Mouse (Mus musculus): ENCODE measurements at regions not wholly inside any gene's neighbourhood (a gene's known extent, or its start where the extent isn't known, plus 50 kb on each side); places are given as distances from the start of the nearest gene placed in this dataset.
"Not testable (repeated sequence)": the region's sequence is repeated elsewhere in the genome, so short reads cannot be mapped to it uniquely, and the experiment has no call there.

DNA sequence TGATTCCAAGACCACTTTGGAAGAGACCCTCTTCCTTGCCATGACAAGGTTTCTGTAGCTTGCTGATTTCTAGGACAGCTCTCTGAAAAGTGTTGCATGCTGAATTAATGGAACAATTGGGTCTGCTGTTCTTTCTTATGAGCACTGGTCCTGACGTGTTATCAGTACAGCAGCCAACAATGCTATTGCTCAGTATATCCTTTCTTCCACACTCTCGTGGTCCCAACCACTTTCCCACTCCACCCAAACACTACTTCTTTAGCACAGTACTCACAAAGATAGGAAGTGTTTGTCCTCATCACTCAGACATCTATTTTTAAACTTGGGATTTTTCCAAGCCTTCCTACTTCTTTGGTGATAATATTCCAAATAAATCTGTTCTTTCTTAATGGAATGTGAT is 233.2 kb upstream of the Klf6 start:
- no peak for DNase-seq

DNA sequence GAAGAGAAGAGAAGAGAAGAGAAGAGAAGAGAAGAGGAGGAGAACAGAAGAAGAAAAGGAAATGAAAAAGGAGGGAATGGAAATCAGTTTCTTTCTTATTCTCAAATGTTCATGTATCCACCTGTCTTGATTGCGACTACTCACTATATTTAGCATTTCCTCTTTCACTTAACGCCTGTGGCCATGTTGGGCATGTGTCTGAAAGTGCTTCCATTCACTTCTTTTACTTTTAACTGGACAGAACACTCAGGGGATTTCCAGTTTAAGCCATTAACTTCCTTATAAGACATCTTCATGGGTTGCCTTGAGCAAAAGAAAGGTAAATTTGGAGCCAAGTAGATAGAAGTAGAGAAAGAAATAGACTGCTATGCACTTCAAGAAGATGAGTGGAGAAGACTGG is 226.3 kb upstream of the Klf6 start:
- DNase-seq: no peak

DNA sequence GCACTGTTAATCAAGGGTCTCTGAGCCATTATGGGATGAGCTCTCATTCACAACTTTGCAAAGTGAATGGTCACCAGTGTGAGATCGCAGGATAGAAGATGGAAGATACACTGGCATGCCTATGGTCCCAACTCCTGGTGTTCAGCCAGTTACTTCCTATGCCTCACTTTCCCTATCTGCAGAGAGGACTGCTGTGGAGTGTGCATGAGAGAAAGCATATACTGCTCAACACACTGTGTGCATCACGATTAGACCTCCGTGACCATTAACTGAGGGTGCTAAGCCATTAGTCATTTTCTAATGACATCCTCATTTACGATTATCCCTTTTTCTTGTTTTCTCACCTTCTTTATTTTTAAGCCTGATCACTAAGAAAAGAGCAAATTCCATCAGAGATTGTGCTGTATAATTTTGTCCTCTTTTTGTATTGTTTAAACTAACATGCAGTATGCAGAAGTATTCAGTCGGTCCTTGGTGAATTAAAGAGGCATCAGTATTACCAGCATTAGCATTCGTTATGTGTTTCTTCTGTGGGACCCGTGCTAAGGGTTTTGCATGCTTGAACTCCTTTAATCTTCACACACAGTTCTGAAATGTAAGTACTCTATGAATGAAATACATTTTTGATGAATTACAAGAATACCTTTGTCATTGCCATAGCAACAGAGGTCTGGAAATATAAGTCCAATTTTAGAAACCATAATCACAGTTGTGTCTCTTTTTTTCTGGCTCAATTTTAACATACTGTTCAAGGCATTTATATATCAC is 219.4 kb upstream of the Klf6 start:
- DNase-seq: no peak

DNA sequence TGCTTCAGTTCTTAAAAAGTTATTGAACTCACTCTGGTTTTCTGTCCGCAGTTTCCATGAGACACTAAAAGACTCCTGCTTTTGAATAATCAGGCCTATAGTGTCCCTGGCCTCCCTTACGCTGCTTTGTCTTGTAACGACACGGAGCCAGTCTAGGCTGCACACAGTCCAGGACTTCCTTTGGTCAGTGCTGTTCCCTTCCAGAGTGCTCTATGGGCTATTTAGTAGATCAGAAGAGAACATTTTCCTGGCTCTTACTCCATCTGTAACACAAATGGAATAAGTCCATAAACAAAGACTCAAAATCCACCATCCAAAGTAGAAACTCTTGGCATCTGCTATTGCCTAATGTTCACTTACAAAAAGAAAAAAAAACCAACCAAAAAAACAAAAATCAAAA is 213.0 kb upstream of the Klf6 start:
- no peak for DNase-seq

DNA sequence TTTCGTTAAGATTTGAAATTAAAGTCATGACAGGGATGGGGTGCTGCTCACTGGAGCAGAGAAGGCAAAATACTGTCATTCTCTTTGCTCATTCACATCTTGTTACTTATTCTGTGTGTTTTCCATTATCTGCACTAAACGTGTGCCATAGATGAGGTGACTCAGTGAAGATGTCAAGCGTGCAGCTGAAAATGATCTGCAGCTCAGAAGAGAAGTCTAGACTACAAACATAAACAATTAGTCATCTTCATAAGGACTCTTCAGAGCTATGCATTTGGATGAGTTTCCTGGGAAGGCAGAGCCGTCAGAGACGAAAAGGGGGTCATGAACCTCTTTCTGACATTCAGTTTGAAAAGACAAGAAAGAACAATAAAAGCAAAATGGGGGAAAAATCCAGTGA is 203.7 kb upstream of the Klf6 start:
- DNase-seq: no peak

DNA sequence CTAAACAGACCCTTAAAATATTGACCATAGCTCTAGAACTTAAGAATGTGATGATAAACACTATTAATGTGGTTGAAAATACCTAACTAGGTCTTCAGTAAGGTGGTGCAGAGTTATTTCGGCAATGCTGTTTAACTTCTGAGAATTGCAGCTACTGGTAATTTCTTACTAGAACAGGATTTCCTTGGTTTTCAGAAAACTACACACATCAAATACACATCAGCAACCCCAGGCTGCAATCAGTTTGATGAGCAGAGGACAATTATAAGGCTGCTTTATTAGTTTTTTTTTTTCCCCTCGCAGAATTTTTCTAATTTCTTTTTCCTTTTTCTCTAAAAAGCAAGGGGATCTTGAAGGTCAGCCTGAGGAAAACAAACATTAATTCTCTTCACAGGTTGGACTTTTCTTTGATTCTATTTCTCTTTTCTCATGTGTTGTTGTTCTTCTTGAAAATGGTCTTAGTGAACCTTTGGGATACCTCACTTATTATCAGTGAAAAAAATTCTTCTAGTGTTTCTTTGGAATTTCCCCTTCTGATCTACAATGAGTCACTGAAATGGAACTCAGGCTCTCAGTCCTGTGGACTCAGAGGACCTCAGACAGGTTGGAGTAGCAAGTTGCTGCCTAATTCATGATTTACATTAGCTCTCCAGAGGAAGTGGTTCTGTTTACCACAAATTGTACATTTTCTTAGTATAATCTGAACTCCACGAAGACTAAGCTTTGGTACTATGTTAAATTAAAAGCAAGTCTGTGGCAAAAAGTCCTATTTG is 194.9 kb upstream of the Klf6 start:
- no peak for DNase-seq

DNA sequence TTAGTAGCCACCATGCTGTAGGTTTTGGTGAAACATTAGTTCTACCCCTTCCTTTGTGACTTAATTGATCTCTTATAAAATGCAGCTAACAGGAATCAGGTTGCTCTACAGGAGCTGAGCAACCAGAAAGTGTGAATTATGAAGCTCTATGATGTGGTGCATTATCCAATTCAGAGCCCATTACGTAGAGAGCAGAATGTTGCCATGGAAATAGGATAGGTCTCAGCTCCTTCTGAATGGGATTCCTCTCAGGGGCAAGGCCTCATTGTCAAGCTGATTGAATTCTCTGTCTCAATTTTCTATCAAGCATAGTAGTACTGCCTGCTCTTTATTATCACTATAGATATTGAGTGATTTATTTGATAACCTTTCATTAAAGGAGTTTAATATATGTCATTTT is 185.6 kb upstream of the Klf6 start:
- DNase-seq: no peak

DNA sequence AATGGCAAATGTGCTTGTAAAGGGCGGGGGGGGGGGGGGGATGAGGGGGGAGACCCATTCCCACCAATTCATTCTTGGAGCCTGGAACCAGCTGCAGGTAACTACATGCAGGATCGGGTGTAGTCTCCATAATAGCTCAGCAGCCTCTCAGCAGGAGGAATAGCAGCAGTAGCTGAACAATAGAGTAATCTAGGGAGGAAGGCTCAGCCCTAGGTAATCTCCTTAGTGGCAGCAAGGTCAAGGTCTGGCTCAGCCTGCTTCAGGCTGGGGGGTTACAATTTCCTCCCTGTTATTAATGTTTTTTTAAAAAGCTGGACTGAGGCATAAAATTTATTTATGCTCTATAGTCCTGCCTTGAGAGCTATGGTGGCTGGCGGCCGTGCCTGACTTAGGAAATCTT is 171.2 kb upstream of the Klf6 start:
- DNase-seq: no peak

DNA sequence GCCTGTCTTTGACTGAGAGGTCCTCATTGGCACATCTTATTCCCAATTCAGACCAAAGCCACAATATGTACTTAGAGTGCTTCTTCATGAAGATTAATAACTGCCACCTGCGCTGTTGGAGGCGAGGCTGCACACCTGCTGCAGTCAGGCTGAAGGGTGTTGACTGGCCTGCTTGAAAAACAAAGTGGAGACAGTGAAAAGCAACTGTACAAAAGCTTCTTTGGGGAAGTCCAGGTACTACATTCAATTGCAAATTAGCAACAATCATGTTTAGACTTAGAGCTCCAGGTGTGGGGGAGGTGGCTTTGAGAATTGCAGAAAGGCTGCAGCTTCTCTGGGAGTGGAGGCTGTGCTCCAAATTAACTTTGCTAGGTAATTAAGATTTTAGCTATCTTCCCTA is 170.6 kb upstream of the Klf6 start:
- DNase-seq: not testable (repeated sequence)

DNA sequence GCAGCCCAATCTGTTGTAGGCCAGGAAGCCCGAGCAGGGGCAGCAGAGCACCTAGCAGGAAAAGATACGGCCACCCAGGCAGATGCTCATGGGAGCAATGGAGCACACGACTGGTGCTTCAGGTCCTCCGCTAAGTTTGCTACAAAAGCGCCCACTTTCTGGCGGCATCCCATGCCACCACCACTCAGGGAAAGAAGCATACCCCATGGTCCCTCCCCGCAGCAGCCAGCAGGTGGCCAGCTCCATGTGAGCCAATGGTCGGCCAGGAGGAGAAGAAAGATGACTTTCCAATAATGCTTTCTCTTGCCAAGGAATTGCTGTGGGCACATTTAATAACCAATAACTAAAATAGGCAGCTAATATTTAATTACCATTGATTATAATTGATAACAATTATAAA is 166.7 kb upstream of the Klf6 start:
- DNase-seq: no peak

DNA sequence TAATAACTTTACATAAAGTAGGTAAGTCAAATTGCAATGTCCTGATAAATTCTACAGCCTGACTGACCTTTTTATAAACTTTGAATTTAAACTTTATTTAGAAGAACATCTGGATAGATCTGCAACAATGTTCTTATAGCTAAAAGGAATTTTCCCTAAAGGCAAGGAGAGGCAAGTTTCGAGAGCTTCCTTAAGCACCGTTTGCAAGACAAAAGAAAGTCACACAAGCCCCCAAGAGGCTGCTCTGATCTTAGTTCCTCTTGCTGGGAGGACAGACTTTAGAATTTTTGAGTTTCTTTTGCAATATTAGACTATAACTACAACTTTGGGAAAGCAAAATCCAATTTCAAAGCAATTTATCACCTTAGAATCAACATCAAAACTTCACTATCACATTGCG is 165.7 kb upstream of the Klf6 start:
- not testable (repeated sequence) for DNase-seq

DNA sequence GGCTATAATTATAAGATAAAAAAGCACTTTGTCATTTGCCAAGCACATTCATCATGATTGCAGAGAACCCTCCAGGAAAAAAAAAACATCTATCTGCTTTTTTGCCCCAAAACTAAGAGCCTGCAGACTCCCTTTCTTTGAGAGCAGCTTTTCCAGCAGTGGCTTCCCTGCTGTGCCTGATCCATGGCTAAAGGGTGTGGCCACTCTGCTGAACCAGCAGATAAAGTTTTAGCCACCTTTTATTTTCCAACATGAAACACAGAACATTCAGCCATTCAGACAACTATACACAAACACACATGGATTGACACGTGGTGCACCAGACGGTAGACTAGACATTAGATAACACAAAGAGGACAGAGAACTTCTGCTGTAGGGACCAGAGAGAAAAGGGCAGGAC is 164.9 kb upstream of the Klf6 start:
- no peak for DNase-seq

DNA sequence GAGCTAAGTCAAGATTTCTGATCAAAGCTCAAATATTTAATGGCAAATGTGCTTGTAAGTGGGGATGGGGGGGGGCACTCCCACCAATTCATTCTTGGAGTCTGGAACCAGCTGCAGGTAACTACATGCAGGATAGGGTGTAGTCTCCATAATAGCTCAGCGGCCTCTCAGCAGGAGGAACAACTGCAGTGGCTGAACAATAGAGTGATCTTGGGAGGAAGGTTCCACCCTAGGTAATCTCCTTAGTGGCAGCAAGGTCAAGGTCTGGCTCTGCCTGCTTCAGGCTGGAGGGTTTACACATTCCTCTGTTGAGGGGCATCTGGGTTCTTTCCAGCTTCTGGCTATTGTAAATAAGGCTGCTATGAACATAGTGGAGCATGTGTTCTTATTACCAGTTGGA is 164.0 kb upstream of the Klf6 start:
- DNase-seq: not testable (repeated sequence)

DNA sequence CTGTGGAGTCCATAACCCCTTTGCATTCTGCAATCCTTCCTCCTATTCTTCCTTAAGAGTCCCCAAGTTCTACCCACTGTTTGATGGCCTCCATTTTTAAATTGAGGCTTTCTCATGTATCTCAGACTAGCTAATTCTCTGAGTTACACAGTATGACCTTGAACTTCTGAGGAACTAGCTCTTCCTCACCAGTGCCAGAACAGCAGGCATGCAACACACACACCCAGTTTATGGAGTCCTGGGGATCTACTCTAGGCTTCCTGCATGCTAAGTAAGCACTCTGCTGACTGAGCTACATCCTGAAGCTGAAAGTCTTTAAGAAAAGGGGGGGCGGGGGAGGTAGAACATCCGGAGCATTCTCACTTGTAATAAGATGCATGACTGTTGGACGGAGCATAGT is 159.2 kb upstream of the Klf6 start:
- no peak for DNase-seq

DNA sequence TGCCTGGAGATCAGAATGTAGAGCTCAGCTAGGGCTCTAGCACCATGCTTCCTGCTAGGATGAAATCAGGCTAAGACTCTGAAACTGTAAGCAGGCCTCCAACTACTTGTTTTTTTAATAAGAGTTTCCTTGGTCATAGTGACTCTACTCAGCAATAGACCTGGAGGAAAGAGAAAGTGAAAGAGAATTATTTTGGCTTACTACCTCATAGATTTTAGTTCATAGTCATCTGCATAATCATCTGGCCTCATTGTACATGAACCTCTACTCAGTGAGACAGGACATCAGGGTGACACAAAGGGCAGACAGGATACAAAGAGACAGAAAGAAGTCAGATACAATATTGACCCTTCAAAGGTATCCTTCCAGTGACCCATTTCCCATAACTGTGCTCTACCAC is 156.3 kb upstream of the Klf6 start:
- no peak for DNase-seq

DNA sequence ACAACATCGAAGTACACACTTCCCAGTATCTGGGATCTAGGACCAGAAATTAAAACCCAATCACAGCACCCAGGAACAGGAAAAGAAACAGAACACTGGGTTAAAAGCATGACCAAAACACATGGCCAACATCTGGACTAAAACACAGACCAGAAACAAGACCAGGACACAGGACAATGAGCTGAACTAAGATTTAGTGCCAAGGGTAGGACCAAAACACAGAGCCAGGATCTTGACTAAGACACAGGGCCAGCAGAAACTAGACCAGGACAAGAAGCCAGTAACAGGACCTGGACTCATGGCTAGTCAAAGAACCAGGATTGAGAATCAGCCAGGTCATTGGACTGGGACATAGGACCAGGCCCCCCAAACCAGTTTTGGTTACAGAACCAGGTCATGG is 149.6 kb upstream of the Klf6 start:
- no peak for DNase-seq

DNA sequence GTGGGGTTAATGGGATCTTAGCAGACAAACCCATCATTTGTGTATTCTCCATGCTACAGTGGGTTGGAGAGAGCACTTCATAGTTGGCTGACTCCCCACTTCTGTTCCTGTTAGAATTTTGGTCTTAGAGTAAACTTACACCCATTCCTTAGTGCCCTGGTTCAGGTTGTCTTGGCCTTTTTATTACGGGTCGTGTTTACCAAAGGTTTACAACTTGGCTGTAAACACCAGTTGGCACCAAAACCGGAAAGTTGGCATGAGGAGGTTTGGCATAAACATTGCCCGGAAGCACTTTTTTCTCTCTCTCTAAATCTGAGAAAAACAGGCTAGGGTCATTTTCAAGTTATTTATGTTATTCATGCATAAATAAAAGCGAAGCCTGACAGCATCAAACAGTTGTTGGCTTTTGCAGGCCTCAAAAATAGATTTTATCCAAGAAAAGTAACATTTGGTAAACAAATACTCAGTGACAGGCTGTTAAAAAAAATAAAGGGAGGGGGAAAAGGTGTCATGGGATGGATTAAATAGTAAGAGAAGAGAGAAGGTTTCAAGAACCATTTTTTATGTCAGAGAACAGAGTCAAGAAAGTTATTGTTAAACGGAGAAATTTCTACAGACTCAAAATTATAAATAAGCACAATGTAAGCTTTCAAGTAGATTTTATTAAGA is 148.0 kb upstream of the Klf6 start:
- DNase-seq: peak; percentile 63

DNA sequence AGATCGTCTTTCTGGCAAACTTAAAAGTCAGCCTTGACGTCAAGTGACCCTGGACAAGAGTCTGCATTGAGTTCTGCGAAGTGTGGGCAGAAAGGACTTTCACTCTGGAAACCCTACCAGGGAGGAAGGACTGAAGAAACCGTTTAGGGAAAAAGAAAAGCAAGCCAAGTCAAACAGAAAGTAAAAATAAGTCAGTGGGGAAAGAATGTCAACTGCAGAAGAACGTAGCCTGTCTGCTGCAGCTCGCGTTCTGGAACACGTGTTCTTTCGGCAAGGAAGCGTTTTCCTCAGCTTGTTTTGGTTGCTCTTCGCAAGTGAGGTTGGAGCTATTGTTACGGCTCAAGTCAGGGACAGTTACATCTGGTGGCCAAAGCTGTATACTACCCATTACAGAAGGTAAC is 147.1 kb upstream of the Klf6 start:
- DNase-seq: peak; percentile 37

DNA sequence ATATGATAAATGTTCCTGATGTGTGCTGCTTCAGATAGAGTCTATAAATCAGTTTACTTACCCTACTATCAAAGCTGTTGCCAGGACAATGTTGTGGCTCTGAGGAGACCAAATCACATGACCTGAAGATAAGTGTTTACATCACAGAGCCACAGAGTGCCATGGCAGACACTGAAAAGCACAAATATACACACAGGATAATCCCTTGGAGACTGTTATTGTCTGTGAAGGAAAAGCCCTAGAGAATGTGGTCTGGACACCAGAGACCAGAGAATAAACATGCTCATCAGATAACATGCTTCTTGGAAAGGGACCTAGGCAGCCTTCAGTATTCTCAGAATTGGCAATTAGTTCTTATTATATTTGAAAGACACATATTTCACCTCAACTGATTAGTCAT is 146.5 kb upstream of the Klf6 start:
- DNase-seq: no peak

DNA sequence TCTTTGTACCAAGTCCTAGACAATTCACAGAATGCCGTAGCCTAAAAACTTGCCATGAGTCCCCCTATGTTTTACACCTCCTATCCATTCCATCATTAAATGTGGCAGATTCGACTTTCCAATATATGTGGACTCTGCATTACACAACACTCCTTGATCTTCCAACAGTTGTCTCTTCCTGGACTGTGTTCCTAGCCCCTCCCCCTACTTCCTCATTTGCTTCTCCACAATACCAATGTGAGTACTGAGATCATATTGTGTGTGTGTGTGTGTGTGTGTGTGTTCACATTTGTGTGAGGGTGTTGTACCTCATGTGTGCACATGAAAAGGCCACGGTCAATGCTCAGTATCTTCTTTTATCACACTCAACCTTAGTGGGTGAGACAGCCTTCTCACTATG is 144.5 kb upstream of the Klf6 start:
- no peak for DNase-seq

DNA sequence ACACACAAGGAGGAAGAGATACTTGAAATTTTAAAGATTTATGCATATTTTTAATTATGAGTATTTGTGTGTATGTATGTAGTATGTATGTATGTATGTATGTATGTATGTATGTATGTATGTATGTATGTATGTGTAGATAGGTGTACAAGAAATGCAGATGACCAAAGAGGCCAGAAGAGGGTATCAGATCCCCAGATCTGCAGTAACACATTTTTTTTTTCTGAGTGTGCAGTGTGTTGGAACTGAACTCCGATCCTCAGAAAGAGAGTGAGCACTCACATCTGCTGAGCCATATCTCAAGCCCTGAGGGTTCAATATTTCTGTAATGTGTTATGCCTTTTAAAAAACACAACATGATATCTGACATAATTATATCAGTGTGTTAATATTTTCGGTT is 138.0 kb upstream of the Klf6 start:
- DNase-seq: no peak

DNA sequence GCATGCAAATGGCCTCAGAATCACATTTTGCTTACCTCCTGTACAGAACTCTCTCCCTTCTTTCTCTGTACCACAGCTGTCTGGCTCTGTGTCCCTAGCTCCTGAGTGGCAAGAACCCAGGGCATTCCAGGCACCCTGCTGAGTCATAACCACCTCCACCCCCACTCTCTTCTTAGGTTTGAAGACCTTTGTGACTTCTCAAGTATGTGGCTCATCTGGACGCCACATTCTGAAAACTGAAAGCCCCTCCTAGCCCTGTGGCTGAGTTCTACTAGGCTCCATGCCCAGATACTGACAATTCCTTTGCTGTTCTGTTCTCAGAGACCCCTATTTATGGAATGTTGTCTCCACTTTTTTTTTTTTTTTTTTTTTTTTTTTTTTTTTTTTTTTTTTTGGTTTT is 136.9 kb upstream of the Klf6 start:
- no peak for DNase-seq

DNA sequence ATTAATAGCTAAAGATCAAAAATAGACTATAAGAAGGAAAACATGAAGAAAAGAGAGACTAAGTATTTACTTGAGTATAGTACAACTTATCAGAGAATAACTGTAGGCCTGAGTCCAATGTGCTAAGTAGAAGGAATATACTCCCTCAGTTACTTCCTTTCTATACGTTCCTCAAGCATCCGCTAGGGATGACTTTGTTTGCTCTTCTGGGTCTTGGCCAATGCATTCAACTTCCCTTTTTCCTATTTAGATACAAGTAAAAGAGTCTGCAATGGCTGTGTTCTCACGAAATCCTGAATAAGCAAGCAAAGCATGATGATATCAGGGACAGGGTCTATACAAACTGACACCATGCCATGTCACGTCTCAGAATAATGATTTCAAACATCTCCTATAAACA is 135.3 kb upstream of the Klf6 start:
- DNase-seq: no peak

DNA sequence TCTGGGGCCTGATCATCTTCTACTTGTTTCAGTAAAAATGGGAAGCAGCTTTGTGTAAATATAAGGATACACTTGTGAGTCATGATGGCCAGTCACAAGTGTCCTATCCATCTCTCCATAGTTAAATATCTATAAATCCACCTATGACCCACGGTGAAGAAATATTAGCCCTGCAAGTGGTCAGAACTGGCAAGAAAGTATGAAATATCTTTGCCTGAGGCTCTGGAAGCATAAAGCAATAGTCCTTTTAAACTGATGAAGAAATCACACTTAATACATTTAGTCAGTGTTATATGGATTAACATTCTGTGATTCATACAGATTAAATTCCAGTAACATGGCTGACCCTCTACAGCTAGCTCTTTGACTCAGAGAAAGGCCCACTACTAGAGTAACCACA is 134.8 kb upstream of the Klf6 start:
- no peak for DNase-seq
